Mouse (Mus musculus) hindbrain, embryonic 14.5 days (tissue): ENCODE results near the gene Pde4d. TPM values are rescaled to one million over a fixed set of nuclear protein-coding genes. Genes with fewer than 3 reads are reported as not detected.
"Not testable (repeated sequence)": the region's sequence is repeated elsewhere in the genome, so short reads cannot be mapped to it uniquely, and the experiment has no call there.

Experiments used
- ATAC-seq: fragments of 200-750 bp; cut with Nextera tagmentation; 2 replicates; pipeline ENCODE4 v1.8.0; 2017; ENCODE audit warnings: moderate number of reproducible peaks, mild to moderate bottlenecking, moderate TSS enrichment, moderate library complexity; ENCODE audit not compliant: low FRiP score
- DNase-seq: peaks from one replicate; pipeline ENCODE4 v3.0.0-alpha.2; 2015; ENCODE audit warnings: low spot score
- H3K27ac ChIP-seq: fragments of 300-500 bp; sonication (generic); 2 replicates; pipeline ENCODE4 v1.5.1; 2014; ENCODE audit warnings: mild to moderate bottlenecking, moderate library complexity
- H3K27me3 ChIP-seq: fragments of 300-500 bp; sonication (generic); 2 replicates; pipeline ENCODE4 v1.6.1; 2014; ENCODE audit warnings: mild to moderate bottlenecking, low read length, mixed read lengths; ENCODE audit not compliant: control insufficient read depth, insufficient read depth
- H3K36me3 ChIP-seq: fragments of 300-500 bp; sonication (generic); replicated peaks from 2 replicates; pipeline ENCODE4 v1.6.1; 2014; ENCODE audit not compliant: control insufficient read depth, insufficient read depth
- H3K4me1 ChIP-seq: fragments of 300-500 bp; sonication (generic); replicated peaks from 2 replicates; pipeline ENCODE4 v1.6.1; 2014; ENCODE audit warnings: antibody characterized with exemption, low read length, mixed read lengths; ENCODE audit not compliant: control insufficient read depth, insufficient read depth
- H3K4me2 ChIP-seq: fragments of 300-500 bp; sonication (generic); replicated peaks from 2 replicates; pipeline ENCODE4 v1.6.1; 2014; ENCODE audit warnings: mild to moderate bottlenecking, moderate library complexity
- H3K4me3 ChIP-seq: fragments of 300-500 bp; sonication (generic); replicated peaks from 2 replicates; pipeline ENCODE4 v1.5.1; 2014; ENCODE audit warnings: mild to moderate bottlenecking, low read length
- H3K9ac ChIP-seq: fragments of 300-500 bp; sonication (generic); 2 replicates; pipeline ENCODE4 v1.6.1; 2014
- H3K9me3 ChIP-seq: fragments of 300-500 bp; sonication (generic); 2 replicates; pipeline ENCODE4 v1.6.1; 2016; ENCODE audit warnings: low read length; ENCODE audit not compliant: control insufficient read depth
- WGBS: fragments of 180-500 bp; shearing (Covaris S2); extraction: QIAGEN DNeasy Blood & Tissue Kit; methylation state at CpG from one replicate; pipeline ENCODE4 v1.1.7; 2014; 5-methylcytosine and 5-hydroxymethylcytosine counted together
- polyA plus RNA-seq: library from polyadenylated mRNA; unstranded; fragments of >200 nt; fragmentation: Nextera tagmentation; extraction: Ambion mirVana; gene quantifications from 2 replicates; pipeline ENCODE4 v1.2.1, GENCODE M21; 2014

The Pde4d gene
- polyA plus RNA-seq, 1 experiment from 2014 or later = 23.2 TPM

GRCm38 (mm10) chr13:108797620-108798019 lies 347.9 kb downstream of the Pde4d start:
- H3K9me3 ChIP-seq, H3K4me1 ChIP-seq, H3K36me3 ChIP-seq, H3K27me3 ChIP-seq, H3K4me2 ChIP-seq, H3K4me3 ChIP-seq, ATAC-seq, H3K9ac ChIP-seq, DNase-seq, H3K27ac ChIP-seq: not testable (repeated sequence)
- 79% methylated on average over 3 of the region's 3 CpGs for WGBS

DNA sequence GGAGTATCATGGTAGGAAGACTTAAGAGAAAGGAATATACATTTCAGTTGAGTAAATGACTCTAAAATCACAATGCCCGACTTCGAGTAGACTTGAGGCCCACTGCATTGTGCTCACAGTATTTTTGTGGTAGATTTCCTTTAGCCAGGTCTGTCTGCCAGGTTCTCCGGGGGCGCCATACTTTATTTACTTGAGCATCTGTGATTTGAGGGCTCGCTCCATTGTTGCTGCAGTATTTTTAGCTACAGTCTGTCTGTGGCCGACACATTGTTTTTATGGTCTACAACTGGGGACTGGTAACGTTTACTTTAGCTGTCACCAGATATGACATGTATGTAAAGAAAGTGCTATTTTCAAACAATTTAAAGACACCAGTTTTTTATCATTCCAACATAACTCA lies 359.4 kb downstream of the Pde4d start:
- H3K4me2 ChIP-seq = no peak overlapping the region
- H3K9ac ChIP-seq = no peak overlapping the region
- no peaks in the 10 kb centered on the region for H3K4me1 ChIP-seq
- H3K36me3 ChIP-seq = no peaks in the 10 kb centered on the region
- no peak overlapping the region for H3K27ac ChIP-seq
- no peaks in the 10 kb centered on the region for H3K27me3 ChIP-seq
- ATAC-seq (no peak), DNase-seq (no peak)
- no peak overlapping the region for H3K4me3 ChIP-seq
- no peaks in the 10 kb centered on the region for H3K9me3 ChIP-seq
- WGBS = 95% methylated on average over 7 of the region's 7 CpGs

DNA sequence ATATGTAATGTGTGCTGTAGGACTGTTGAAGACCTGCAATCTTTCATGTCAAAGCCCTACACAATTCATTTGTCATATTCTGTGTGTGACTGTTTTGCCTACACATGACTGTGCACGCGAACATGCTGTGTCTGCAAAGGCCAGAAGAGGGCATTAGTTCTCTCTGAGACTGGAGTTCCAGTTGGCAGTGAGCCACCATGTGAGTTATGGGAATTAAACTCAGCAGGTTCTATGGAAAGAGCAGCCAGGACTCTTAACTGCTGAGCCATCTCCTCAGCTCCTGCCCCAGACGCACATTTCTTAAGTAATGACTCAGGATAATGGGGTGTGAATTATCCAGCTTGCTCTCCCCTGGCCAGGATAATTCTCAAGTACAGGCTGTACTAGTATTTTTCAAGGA lies 363.2 kb downstream of the Pde4d start:
- ATAC-seq (0 out of 2 replicates have a peak, but pooled peaks have one; percentile 17), DNase-seq (peak; percentile 55)
- Histone ChIP-seq H3K4me1 (no peaks in the 10 kb centered on the region), H3K27ac (no peak overlapping the region), H3K9ac (no peak overlapping the region), H3K27me3 (no peaks in the 10 kb centered on the region), H3K9me3 (no peaks in the 10 kb centered on the region), H3K4me3 (no peak overlapping the region), H3K4me2 (no peak overlapping the region), H3K36me3 (no peaks in the 10 kb centered on the region)
- WGBS = 60% methylated on average over 3 of the region's 3 CpGs

- H3K9ac ChIP-seq = no peak overlapping the region
- H3K4me1 ChIP-seq = no peaks in the 10 kb centered on the region
- no peaks in the 10 kb centered on the region for H3K9me3 ChIP-seq
- H3K27ac ChIP-seq = no peak overlapping the region
- DNase-seq (no peak), ATAC-seq (no peak)
- WGBS = 74% methylated on average over 6 of the region's 6 CpGs
- H3K36me3 ChIP-seq = no peaks in the 10 kb centered on the region
- H3K4me2 ChIP-seq = no peak overlapping the region
- H3K4me3 ChIP-seq = no peak overlapping the region
- H3K27me3 ChIP-seq = no peaks in the 10 kb centered on the region
These were observed 370.2 kb downstream of the Pde4d start for GRCm38 (mm10) chr13:108819846-108820408.

DNA sequence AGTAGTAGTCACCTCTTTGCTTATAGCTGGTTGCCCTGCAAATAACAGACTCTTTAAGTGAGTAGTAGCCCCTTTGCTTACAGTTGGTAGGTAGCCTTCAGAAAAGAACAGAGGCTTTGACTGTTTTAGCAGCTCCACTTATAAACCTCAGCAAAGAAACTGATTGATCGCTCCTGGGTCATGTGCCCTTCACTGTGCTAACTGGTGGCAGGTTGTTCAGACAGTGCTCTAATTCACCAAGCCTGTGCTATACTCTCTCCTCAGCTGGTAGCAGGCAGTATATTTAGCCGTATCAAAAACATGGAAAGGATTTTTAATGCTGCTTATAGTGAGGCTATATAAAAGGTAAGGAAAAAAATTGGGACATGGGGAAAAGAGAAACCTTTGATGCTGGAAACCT lies 370.7 kb downstream of the Pde4d start:
- Histone ChIP-seq H3K36me3 (no peaks in the 10 kb centered on the region), H3K4me3 (no peak overlapping the region), H3K4me2 (no peak overlapping the region), H3K4me1 (no peaks in the 10 kb centered on the region), H3K9me3 (no peaks in the 10 kb centered on the region), H3K27ac (no peak overlapping the region), H3K9ac (no peak overlapping the region), H3K27me3 (no peaks in the 10 kb centered on the region)
- DNase-seq (no peak), ATAC-seq (no peak)
- 83% methylated on average over 2 of the region's 2 CpGs for WGBS

GRCm38 (mm10) chr13:108821270-108821669 lies 371.5 kb downstream of the Pde4d start:
- ATAC-seq = no peak
- 85% methylated on average over 7 of the region's 7 CpGs for WGBS
- Histone ChIP-seq H3K27me3 (no peaks in the 10 kb centered on the region), H3K4me1 (no peaks in the 10 kb centered on the region), H3K9me3 (no peaks in the 10 kb centered on the region), H3K9ac (no peak overlapping the region), H3K4me3 (no peak overlapping the region), H3K4me2 (no peak overlapping the region), H3K27ac (no peak overlapping the region), H3K36me3 (no peaks in the 10 kb centered on the region)
- no peak for DNase-seq

GRCm38 (mm10) chr13:108824638-108825310 lies 375.0 kb downstream of the Pde4d start:
- DNase-seq = no peak
- Histone ChIP-seq H3K27me3 (no peaks in the 10 kb centered on the region), H3K4me2 (no peak overlapping the region), H3K4me3 (no peak overlapping the region), H3K4me1 (no peaks in the 10 kb centered on the region), H3K9ac (no peak overlapping the region), H3K36me3 (no peaks in the 10 kb centered on the region), H3K27ac (no peak overlapping the region), H3K9me3 (no peaks in the 10 kb centered on the region)
- WGBS = 90% methylated on average over 8 of the region's 8 CpGs
- no peak for ATAC-seq

DNA sequence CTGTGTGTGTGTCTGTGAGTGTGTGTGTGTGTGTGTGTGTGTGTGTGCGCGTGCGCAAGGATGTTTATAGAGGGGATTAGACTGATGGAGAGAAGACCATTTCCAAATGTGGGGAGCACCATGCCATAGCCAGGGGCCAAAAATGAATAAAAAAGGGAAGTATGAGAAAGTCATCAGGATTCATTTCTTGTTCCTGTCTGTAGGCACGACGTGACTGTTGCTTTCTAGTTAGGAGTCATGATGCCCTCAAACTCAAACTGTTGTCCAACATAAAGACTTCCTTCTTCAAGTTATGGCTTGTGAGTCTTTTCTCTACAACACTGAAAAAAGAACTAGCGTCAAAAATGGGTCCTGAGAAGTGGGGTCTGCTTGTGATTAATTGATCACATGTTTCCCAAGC lies 375.8 kb downstream of the Pde4d start:
- H3K9me3 ChIP-seq = no peaks in the 10 kb centered on the region
- WGBS = 94% methylated on average over 6 of the region's 6 CpGs
- no peaks in the 10 kb centered on the region for H3K27me3 ChIP-seq
- H3K36me3 ChIP-seq = no peaks in the 10 kb centered on the region
- no peak overlapping the region for H3K4me2 ChIP-seq
- no peak overlapping the region for H3K4me3 ChIP-seq
- H3K4me1 ChIP-seq = no peaks in the 10 kb centered on the region
- DNase-seq (no peak), ATAC-seq (no peak)
- no peak overlapping the region for H3K9ac ChIP-seq
- no peak overlapping the region for H3K27ac ChIP-seq

- Histone ChIP-seq H3K4me3 (no peak overlapping the region), H3K36me3 (no peaks in the 10 kb centered on the region), H3K9ac (no peak overlapping the region), H3K9me3 (no peaks in the 10 kb centered on the region), H3K27ac (no peak overlapping the region), H3K4me1 (no peaks in the 10 kb centered on the region), H3K4me2 (no peak overlapping the region), H3K27me3 (no peaks in the 10 kb centered on the region)
- ATAC-seq (no peak), DNase-seq (no peak)
- 94% methylated on average over 1 of the region's 1 CpGs for WGBS
These were observed 384.4 kb downstream of the Pde4d start for GRCm38 (mm10) chr13:108834197-108834596.

DNA sequence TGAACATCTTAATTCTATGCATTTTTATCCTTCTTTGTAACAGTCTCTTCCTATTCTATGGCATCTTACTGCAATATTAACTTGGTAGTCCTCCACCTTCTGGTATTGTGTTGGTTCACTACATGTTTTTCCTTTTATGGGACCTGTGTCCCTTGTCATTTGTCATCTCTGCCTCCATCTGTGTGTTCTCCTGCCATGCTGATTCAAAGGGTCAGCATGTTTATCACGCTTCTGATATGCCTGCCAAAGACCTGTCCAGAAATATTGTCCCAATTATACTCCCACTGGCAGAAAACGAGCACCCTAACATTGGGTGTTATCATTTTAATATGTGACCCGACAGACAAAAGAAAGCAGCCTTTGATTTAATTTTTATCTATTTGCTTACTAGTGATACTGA lies 386.6 kb downstream of the Pde4d start:
- no peak for DNase-seq
- Histone ChIP-seq H3K4me2 (no peak overlapping the region), H3K27me3 (no peaks in the 10 kb centered on the region), H3K9me3 (no peaks in the 10 kb centered on the region), H3K4me1 (no peaks in the 10 kb centered on the region), H3K27ac (no peak overlapping the region), H3K9ac (no peak overlapping the region), H3K36me3 (no peaks in the 10 kb centered on the region), H3K4me3 (no peak overlapping the region)
- WGBS = 78% methylated on average over 3 of the region's 3 CpGs
- no peak for ATAC-seq
